Mouse (Mus musculus): ENCODE results near the gene S1pr5.

GRCm38 (mm10) chr9:21245113-21245487 is 3.1 kb downstream of the S1pr5 start:
- TF ChIP-seq CTCF (IDR thresholded peaks at IDR 0.05; ENCODE audit: low read depth), result no peak
- no peak for TF ChIP-seq EP300 (IDR thresholded peaks at IDR 0.05; ENCODE audit: low read depth)

All from liver, postnatal 0 days (tissue).